Mouse (Mus musculus) liver, embryonic 12.5 days (tissue): ENCODE data around the gene Bfsp1. TPM values are rescaled to one million over a fixed set of nuclear protein-coding genes. Genes with fewer than 3 reads are reported as not detected.

ENCODE experiments used
- ATAC-seq: fragments of 200-750 bp; cut with Nextera tagmentation; 2 replicates; pipeline ENCODE4 v1.8.0; 2017; ENCODE audit warnings: moderate number of reproducible peaks, mild to moderate bottlenecking, moderate library complexity
- H3K27ac ChIP-seq: fragments of 300-500 bp; sonication (generic); 2 replicates; pipeline ENCODE4 v1.5.1; 2016; ENCODE audit warnings: mild to moderate bottlenecking
- H3K27me3 ChIP-seq: fragments of 300-500 bp; sonication (generic); replicated peaks from 2 replicates; pipeline ENCODE4 v1.6.1; 2016; ENCODE audit warnings: mild to moderate bottlenecking, moderate library complexity
- H3K36me3 ChIP-seq: fragments of 300-500 bp; sonication (generic); 2 replicates; pipeline ENCODE4 v1.6.1; 2016; ENCODE audit warnings: mild to moderate bottlenecking, moderate library complexity
- H3K4me1 ChIP-seq: fragments of 300-500 bp; sonication (generic); 2 replicates; pipeline ENCODE4 v1.6.1; 2016
- H3K4me2 ChIP-seq: fragments of 300-500 bp; sonication (generic); 2 replicates; pipeline ENCODE4 v1.6.1; 2016; ENCODE audit warnings: mild to moderate bottlenecking, moderate library complexity
- H3K4me3 ChIP-seq: fragments of 300-500 bp; sonication (generic); 2 replicates; pipeline ENCODE4 v1.5.1; 2016; ENCODE audit warnings: mild to moderate bottlenecking, moderate library complexity
- H3K9ac ChIP-seq: fragments of 300-500 bp; sonication (generic); 2 replicates; pipeline ENCODE4 v1.6.1; 2016; ENCODE audit warnings: mild to moderate bottlenecking, moderate library complexity
- H3K9me3 ChIP-seq: fragments of 300-500 bp; sonication (generic); replicated peaks from 2 replicates; pipeline ENCODE4 v1.6.1; 2016; ENCODE audit warnings: mild to moderate bottlenecking, moderate library complexity
- WGBS: fragments of 180-500 bp; shearing (Covaris S2); methylation state at CpG from one replicate; pipeline ENCODE4 v1.1.7; 2016; ENCODE audit not compliant: insufficient replicate concordance; 5-methylcytosine and 5-hydroxymethylcytosine counted together
- polyA plus RNA-seq: library from polyadenylated mRNA; unstranded; fragments of >200 nt; fragmentation: Nextera tagmentation; extraction: Ambion mirVana; gene quantifications from 2 replicates; pipeline ENCODE4 v1.2.1, GENCODE M21; 2016

Bfsp1 gene
- polyA plus RNA-seq = 0.33 and 0.45 TPM in 2 replicates

DNA sequence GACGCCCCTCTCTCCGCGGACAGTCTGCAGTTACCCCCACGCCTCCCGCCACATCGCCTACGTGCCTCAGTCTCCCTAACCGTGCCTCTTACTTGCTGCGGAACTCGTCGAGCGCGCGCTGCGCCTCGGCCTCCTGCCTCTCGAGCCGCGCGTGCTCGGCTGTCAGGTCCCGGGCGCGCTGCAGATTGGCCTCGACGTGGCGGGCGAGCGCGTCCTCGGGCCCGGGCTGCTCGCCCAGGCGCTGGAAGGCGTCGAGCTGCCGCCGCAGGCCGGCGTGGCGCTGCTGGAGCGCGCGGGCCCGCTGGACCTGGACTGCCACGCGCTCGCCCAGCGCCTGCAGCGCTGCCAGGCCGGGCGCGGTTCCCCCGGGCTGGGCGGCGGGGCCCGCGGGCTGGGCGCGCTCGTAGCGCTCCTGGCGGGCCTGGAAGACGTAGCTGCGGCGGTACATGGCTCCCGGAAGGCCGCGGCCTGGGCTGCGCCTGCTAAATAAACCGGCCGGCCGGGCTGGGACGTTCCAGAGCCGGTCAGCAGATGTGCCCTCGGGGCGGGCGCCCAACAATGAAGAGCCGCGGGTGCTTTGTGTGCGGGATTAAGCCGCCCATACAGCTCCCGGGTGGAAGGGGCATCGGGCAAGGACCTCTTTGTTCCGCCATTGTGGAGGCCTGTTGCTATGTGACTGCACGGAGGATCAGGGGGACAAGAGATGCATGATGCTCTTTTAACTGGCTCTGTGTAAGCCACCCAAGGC lies at the start of gene Bfsp1:
Bfsp1 (minus strand) TSS at position 690 of the 748 bp plus-strand sequence.
- Histone ChIP-seq H3K4me3 (peak within 1 kb of the TSS; percentile 54), H3K4me1 (peaks cover 17% of the 10 kb centered on the region), H3K9me3 (no peaks in the 10 kb centered on the region), H3K27me3 (peaks cover 53% of the 10 kb centered on the region), H3K4me2 (peak within 1 kb of the TSS; percentile 73), H3K36me3 (no peaks in the 10 kb centered on the region), H3K9ac (peak within 1 kb of the TSS; percentile 56), H3K27ac (no peak within 1 kb of the TSS)
- 5% methylated on average over 85 of the region's 86 CpGs for WGBS
- ATAC-seq = peak; percentile 59

DNA sequence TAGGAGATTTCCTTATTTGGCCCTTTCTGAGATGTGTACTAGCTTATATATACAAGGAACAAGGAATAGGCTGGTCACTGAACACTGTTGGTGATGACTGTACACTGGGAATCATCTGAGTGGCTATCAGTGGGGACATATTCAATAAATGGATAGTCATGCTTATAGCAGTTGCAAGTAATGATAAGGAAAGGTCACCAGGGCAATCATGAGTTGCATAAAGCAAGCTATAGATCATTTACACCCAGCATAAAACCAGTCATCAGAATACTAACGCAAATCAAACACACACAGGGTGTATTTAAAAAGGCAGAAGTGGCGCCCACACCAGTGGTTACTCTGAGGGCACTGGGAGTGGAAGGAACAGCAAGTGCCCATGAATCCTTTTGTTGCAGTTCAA lies 49.2 kb upstream of the Bfsp1 start:
- Histone ChIP-seq H3K27me3 (peaks cover 2% of the 10 kb centered on the region; the same call in 1 of the 2 replicates), H3K4me2 (no peak overlapping the region), H3K9me3 (no peaks in the 10 kb centered on the region), H3K36me3 (no peaks in the 10 kb centered on the region), H3K9ac (no peak overlapping the region), H3K27ac (no peak overlapping the region), H3K4me3 (no peak overlapping the region), H3K4me1 (peaks cover 58% of the 10 kb centered on the region)
- no peak for ATAC-seq
- WGBS = 74% methylated on average over 2 of the region's 2 CpGs

DNA sequence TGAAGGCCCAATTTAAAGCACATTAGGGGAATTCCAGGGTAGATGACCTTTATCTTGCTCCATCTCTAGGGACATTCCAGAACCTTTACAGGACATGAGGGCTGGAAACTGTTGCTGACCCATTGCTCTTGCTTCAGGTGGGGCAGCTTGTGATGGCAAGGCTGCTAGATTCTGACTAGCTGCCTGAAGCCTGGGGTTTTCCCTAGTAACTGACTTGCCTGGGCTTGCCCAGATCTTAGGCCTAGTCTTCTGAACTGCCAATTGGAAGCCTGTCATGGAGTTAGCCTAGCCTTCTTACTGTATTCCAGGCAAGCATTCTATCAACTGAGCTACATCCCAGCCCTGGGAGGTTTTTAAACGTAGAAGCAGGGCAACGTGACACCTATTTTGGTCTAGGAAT lies 46.3 kb upstream of the Bfsp1 start:
- Histone ChIP-seq H3K9ac (no peak overlapping the region), H3K4me2 (no peak overlapping the region), H3K9me3 (no peaks in the 10 kb centered on the region), H3K27me3 (peaks cover 2% of the 10 kb centered on the region; the same call in 1 of the 2 replicates), H3K4me3 (no peak overlapping the region), H3K36me3 (no peaks in the 10 kb centered on the region), H3K4me1 (peaks cover 45% of the 10 kb centered on the region), H3K27ac (no peak overlapping the region)
- ATAC-seq = no peak
- 76% methylated on average over 2 of the region's 2 CpGs for WGBS

DNA sequence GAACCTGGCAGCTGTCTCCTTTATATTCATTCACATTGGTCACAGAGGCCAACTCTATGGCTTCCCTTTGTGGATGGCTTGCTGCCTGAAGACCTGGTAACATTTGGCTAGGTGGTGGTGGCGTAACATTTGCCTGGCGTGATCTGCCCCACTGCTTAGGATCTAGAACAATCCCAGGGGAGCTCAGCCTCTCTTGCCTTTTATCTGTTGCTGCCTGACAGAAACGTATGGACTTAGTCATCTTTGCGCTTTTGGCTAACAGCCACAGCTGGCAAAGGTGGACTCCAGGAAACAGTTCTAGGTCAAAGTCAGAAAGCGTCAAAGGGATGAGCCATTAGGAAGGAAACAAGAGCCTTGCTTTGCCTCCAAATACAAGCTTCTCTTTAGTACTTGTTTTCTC lies 41.9 kb upstream of the Bfsp1 start:
- ATAC-seq = no peak
- Histone ChIP-seq H3K27me3 (no peaks in the 10 kb centered on the region), H3K4me1 (peaks cover 17% of the 10 kb centered on the region), H3K9me3 (no peaks in the 10 kb centered on the region), H3K36me3 (no peaks in the 10 kb centered on the region), H3K9ac (no peak overlapping the region), H3K4me3 (no peak overlapping the region), H3K4me2 (no peak overlapping the region), H3K27ac (no peak overlapping the region)
- 67% methylated on average over 5 of the region's 5 CpGs for WGBS

DNA sequence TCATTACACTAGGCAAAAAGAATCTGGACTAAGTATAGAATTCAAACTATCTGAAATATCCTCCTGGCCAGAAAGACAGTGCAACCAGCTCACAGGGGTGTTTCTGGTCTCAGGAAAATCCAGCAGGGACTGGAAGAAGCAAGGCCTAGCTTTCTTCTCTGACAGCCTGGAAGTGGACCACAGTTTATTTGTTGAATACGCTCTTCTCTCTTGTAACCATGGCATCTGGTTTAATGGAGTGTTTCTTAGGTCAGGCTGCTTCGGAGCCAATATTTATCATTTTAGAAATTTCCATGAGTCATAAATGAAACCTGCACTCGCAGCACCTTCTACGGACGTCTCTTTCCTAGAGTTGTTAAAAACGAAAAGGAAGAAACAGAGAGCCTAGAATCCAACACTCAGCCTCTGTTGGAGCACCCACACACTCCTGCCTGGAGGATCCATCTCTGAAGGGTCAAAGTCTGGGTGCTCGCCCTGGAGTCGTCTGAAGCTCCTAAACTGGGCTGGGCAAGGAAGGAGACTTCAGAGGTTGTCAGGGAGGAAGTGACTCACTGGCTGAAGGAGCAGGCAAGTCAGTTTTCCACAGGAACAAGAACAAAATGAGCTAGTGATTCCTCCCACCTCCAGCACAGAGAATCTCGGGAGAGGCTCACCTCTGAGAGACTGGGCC lies 40.5 kb upstream of the Bfsp1 start:
- no peak overlapping the region for H3K9ac ChIP-seq
- no peak for ATAC-seq
- H3K4me2 ChIP-seq = no peak overlapping the region
- WGBS = 60% methylated on average over 9 of the region's 9 CpGs
- no peak overlapping the region for H3K4me3 ChIP-seq
- no peaks in the 10 kb centered on the region for H3K9me3 ChIP-seq
- no peaks in the 10 kb centered on the region for H3K36me3 ChIP-seq
- H3K27ac ChIP-seq = no peak overlapping the region
- H3K4me1 ChIP-seq = peaks cover 18% of the 10 kb centered on the region
- no peaks in the 10 kb centered on the region for H3K27me3 ChIP-seq

DNA sequence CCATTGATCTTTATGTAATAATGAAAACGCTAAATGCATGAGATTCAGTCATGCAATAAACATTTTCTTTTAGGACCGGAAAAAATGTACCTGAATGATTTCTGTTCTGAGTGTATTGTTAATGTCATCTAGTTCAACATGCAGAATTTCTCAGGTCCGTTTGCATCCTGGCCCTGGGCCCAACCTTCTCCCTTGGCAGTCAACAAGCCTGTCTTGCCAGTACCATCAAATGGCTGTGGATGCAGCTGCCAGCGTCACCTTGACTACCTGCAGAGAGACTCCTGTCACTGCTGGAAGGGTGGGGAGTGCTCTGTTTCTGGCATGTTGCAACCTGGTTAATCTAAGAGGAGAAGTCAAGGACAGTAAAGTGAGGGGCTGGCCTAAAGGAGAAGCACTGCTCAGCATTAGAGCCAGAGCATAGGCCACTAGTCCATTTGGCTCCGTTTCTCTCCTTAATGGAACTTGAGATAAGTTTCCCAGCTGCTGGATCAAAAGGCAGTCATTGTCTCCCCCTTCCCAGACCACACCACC lies 37.9 kb upstream of the Bfsp1 start:
- WGBS = 68% methylated on average over 5 of the region's 5 CpGs
- H3K9me3 ChIP-seq = no peaks in the 10 kb centered on the region
- no peaks in the 10 kb centered on the region for H3K36me3 ChIP-seq
- no peak for ATAC-seq
- no peak overlapping the region for H3K27ac ChIP-seq
- H3K27me3 ChIP-seq = no peaks in the 10 kb centered on the region
- no peak overlapping the region for H3K9ac ChIP-seq
- H3K4me1 ChIP-seq = peaks cover 18% of the 10 kb centered on the region
- H3K4me3 ChIP-seq = no peak overlapping the region
- no peak overlapping the region for H3K4me2 ChIP-seq

DNA sequence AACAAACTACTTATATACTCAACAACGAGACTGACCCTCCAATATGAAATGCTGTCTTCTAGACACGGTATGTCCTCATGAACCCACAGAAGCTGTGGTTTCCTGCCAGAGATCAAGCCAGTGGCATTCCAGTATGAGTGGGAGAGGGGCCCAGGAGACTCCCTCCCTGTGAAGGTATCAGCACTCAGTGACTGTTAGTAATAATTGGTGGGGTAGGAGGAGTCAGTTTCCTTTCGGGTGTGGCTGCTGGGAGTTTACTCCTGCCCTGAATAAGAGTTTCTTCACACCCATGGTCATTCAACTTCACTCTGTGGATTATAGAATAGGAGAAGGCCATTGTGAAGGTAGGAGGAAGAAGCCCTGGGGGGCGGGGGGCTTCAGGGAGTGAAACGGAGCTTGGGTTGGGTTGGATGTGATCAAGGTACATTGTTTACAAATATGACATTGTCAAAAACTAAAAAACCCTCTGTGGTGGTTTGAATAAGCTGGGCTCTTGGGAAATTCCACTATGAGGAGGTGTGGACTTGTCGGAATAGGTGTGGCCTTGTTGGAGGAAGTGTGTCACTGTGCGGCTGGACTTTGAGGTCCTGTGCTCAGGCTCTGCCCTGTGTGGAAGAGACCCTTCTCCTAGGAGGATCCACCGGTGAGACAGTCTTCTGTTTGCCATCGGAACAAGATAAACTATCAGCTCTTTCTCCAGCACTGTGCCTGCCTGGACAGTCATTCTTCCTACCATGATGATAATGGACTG lies 36.7 kb upstream of the Bfsp1 start:
- 52% methylated on average over 9 of the region's 9 CpGs for WGBS
- no peak overlapping the region for H3K9ac ChIP-seq
- no peaks in the 10 kb centered on the region for H3K9me3 ChIP-seq
- H3K27me3 ChIP-seq = no peaks in the 10 kb centered on the region
- no peak overlapping the region for H3K27ac ChIP-seq
- no peak for ATAC-seq
- no peak overlapping the region for H3K4me2 ChIP-seq
- no peaks in the 10 kb centered on the region for H3K36me3 ChIP-seq
- H3K4me3 ChIP-seq = no peak overlapping the region
- peaks cover 14% of the 10 kb centered on the region for H3K4me1 ChIP-seq

DNA sequence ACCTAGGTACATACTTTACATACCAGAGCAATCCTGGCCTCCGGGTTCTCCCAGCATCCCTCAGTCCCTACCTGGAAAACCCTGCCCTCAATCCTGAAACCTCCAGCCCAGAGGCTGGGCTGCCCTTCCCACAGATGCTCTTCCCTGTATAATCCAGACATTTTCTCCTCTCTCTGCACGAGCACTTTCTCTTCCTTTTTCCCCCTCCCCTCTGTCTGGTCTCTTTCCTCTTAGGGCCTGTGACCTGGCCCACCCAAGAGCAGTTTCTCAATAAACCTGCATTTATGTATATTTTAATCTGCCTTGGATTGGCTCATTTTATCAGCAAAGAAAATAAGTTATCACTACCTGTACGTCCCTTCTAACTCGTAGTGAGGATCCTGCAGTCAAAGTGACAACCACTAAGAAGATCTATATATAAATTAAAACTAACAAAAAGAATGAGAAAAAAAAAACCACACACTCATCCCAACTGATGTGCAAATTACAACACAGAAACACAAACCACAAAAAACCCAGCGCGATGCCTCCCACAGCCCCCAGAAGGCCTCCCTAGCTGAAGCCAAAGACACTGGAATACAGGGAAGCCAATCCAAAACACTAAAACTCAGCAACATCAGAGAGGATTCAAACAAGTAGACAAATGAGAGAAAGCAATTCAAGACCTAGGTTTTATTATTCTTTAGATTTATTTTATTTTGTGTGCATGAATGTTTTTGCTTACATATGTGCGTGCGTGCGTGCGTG lies 28.5 kb upstream of the Bfsp1 start:
- WGBS = 71% methylated on average over 10 of the region's 10 CpGs

DNA sequence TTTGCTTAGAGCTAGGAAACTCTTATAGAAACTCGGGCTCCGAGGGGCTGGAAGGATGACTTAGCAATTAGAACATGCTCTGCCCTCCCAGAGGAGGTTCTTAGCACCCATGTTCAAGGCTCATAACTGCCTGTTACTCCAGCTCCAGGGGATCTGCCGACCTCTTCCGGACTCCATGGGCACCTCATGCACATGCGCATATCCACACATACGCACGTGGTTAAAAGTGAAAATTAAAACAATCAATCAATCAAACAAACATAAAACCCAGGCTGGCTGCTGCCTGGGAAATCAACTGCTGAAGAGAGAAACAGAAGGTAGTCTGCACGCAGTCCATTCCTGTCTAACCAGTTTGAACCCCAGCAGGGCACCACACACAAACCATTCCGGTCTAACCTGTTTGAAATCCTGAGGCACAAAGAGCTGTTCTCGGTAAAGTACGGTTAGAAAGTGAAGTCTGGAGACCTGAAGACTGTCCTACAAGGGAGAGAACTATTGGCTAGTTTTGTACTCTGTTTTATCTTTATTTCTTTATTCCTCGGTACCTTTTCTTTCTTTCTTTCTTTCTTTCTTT lies 27.0 kb upstream of the Bfsp1 start:
- Histone ChIP-seq H3K27ac (peak overlapping the region; percentile 71; the same call in 1 of the 2 replicates), H3K27me3 (no peaks in the 10 kb centered on the region), H3K9ac (0 out of 2 replicates have a peak overlapping the region, but pooled peaks have one; percentile 5), H3K4me1 (peaks cover 14% of the 10 kb centered on the region), H3K36me3 (no peaks in the 10 kb centered on the region), H3K4me2 (peak overlapping the region; percentile 38), H3K4me3 (no peak overlapping the region), H3K9me3 (no peaks in the 10 kb centered on the region)
- 56% methylated on average over 12 of the region's 12 CpGs for WGBS
- ATAC-seq = peak; percentile 44

More for the DNA sequence above, 28.5 kb upstream of the Bfsp1 start:
- H3K27ac ChIP-seq = no peak overlapping the region
- no peaks in the 10 kb centered on the region for H3K9me3 ChIP-seq
- no peak overlapping the region for H3K4me3 ChIP-seq
- peaks cover 14% of the 10 kb centered on the region for H3K4me1 ChIP-seq
- H3K4me2 ChIP-seq = no peak overlapping the region
- H3K36me3 ChIP-seq = no peaks in the 10 kb centered on the region
- no peaks in the 10 kb centered on the region for H3K27me3 ChIP-seq
- H3K9ac ChIP-seq = no peak overlapping the region
- ATAC-seq = no peak

DNA sequence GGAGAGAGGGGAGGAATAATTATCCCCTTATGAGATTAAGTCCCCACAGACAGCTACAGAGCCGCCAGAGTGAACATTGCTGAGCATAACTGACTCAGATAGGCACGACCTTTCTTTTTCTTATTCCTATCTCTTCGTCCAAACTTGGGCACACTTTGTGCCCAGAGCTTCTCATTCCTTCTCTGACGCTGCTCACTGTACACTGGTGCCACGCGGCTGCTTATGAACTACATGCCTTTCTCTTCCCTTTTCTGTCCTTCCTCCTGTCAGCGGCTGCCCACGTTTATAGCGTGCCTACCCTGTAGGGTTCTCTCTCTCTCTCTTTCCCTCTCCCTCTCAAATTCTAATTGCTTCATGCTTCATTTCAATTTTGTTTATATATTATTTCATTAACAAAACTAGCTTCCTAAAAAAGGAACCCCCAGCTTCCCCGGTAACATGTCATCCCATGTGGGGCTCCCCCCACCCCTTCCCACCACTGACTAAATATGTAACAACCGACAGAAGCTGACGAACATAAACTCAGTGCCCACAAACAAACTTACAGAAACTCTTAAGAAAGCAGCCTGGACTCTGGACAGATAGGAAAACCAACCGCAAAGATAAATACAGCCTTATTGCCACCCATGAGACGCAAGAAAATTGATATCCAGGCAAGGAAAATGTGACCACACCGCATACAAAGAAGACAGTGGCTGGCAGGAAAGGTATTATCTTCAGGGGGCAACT lies 26.3 kb upstream of the Bfsp1 start:
- Histone ChIP-seq H3K4me3 (no peak overlapping the region), H3K27me3 (no peaks in the 10 kb centered on the region), H3K4me1 (peaks cover 14% of the 10 kb centered on the region), H3K36me3 (no peaks in the 10 kb centered on the region), H3K9me3 (no peaks in the 10 kb centered on the region), H3K9ac (0 out of 2 replicates have a peak overlapping the region, but pooled peaks have one; percentile 5), H3K4me2 (peak overlapping the region; percentile 38), H3K27ac (peak overlapping the region; percentile 71)
- WGBS = 54% methylated on average over 15 of the region's 15 CpGs
- ATAC-seq = peak; percentile 46
